ENCODE assay signal across 7 mouse cellular contexts in genomic region chr13:96923999-96924961, GRCm38 (mm10). TPM values are rescaled to one million over a fixed set of nuclear protein-coding genes. Genes with fewer than 3 reads are reported as not detected.
DNase-seq lines count a peak whose midpoint lies in the region; ATAC-seq and TF ChIP-seq lines count a peak whose summit lies in the region.

Gcnt4 (plus strand) TSS chr13:96924689.

- H3K9ac ChIP-seq in ES-Bruce4 (ENCODE audit: low read depth, poor library complexity, severe bottlenecking): peak within 1 kb of the TSS; percentile 63
- peak within 1 kb of the TSS; percentile 71 for H3K9ac ChIP-seq in forebrain, embryonic 13.5 days
- peak within 1 kb of the TSS; percentile 50 for H3K9ac ChIP-seq in stomach, embryonic 14.5 days (replicated peaks; ENCODE audit: low read depth, low read length)

- H3K9me3 ChIP-seq in ES-Bruce4 (replicated peaks; ENCODE audit: control insufficient read depth, insufficient read depth, low read length, poor library complexity, severe bottlenecking): no peaks in the 10 kb centered on the region
- no peaks in the 10 kb centered on the region for H3K9me3 ChIP-seq in forebrain, embryonic 13.5 days (replicated peaks)
- H3K9me3 ChIP-seq in stomach, embryonic 14.5 days (ENCODE audit: control insufficient read depth, low read depth, low read length): no peaks in the 10 kb centered on the region

- H3K27me3 ChIP-seq in ES-Bruce4 (ENCODE audit: control insufficient read depth, insufficient read depth, low read length, poor library complexity, severe bottlenecking): peaks cover 15% of the 10 kb centered on the region
- H3K27me3 ChIP-seq in forebrain, embryonic 13.5 days: peaks cover 44% of the 10 kb centered on the region
- no peaks in the 10 kb centered on the region for H3K27me3 ChIP-seq in stomach, embryonic 14.5 days (ENCODE audit: control insufficient read depth, insufficient read depth, low read length)

- no peak for TF ChIP-seq EP300 in ES-Bruce4 (IDR thresholded peaks at IDR 0.05; ENCODE audit: insufficient read depth, low read depth, low read length)

- no peak for TF ChIP-seq CTCF in ES-Bruce4 (IDR thresholded peaks at IDR 0.05; ENCODE audit: low read depth, low read length)

- peak within 1 kb of the TSS; percentile 53 for H3K4me3 ChIP-seq in ES-Bruce4 (ENCODE audit: low read depth, low read length)
- peak within 1 kb of the TSS; percentile 67 for H3K4me3 ChIP-seq in forebrain, embryonic 13.5 days
- peak within 1 kb of the TSS; percentile 63 for H3K4me3 ChIP-seq in stomach, embryonic 14.5 days (ENCODE audit: low read depth, low read length)

- TF ChIP-seq POLR2A in ES-Bruce4 (IDR thresholded peaks at IDR 0.05; ENCODE audit: insufficient read depth, low read length): no peak

- 9% methylated on average over 56 of the region's 56 CpGs for WGBS in forebrain, embryonic 13.5 days
- WGBS in stomach, embryonic 14.5 days: 10% methylated on average over 53 of the region's 56 CpGs

- no peaks in the 10 kb centered on the region for H3K36me3 ChIP-seq in ES-Bruce4 (ENCODE audit: control insufficient read depth, insufficient read depth, low read length, poor library complexity, severe bottlenecking)
- H3K36me3 ChIP-seq in forebrain, embryonic 13.5 days (ENCODE audit: poor library complexity, severe bottlenecking): no peaks in the 10 kb centered on the region
- no peaks in the 10 kb centered on the region for H3K36me3 ChIP-seq in stomach, embryonic 14.5 days (ENCODE audit: control insufficient read depth, insufficient read depth, low read length)

- ATAC-seq in forebrain, embryonic 13.5 days: peak; percentile 79
- ATAC-seq in megakaryocyte-erythroid progenitor cell, adult 5-6 weeks (replicated peaks; ENCODE audit: low FRiP score, low TSS enrichment, poor library complexity, severe bottlenecking): peak; percentile 88
- ATAC-seq in stomach, embryonic 14.5 days (ENCODE audit: insufficient number of reproducible peaks, insufficient read depth, low FRiP score, low read depth): peak; percentile 78

- no peak within 1 kb of the TSS for H3K27ac ChIP-seq in ES-Bruce4 (ENCODE audit: insufficient read depth, low read length)
- no peak within 1 kb of the TSS for H3K27ac ChIP-seq in forebrain, embryonic 13.5 days
- H3K27ac ChIP-seq in stomach, embryonic 14.5 days (ENCODE audit: low read length): no peak within 1 kb of the TSS

- H3K4me1 ChIP-seq in ES-Bruce4 (ENCODE audit: control insufficient read depth, insufficient read depth, low read length): no peaks in the 10 kb centered on the region
- H3K4me1 ChIP-seq in forebrain, embryonic 13.5 days: peaks cover 14% of the 10 kb centered on the region
- no peaks in the 10 kb centered on the region for H3K4me1 ChIP-seq in stomach, embryonic 14.5 days (ENCODE audit: control insufficient read depth, insufficient read depth, low read length)

- peak within 1 kb of the TSS; percentile 100 for H3K4me2 ChIP-seq in forebrain, embryonic 13.5 days
- peak within 1 kb of the TSS; percentile 72 for H3K4me2 ChIP-seq in stomach, embryonic 14.5 days (replicated peaks; ENCODE audit: low read depth, low read length)

- peak; percentile 61 for DNase-seq in adrenal gland, adult 8-10 months
- peak; percentile 67 for DNase-seq in heart, postnatal 4 days
- DNase-seq in left cerebral cortex, postnatal 36 days (ENCODE audit: low spot score in 2 of 2): peak; percentile 52 to 63

- intact Hi-C loops in left cerebral cortex, postnatal 36 days (cut with DNase I): no loop called here

RNA-seq across cellular contexts. Expression of gene Gcnt4, which starts in this region (rescaled TPM):
- polyA plus RNA-seq in ES-Bruce4 (2011; ENCODE audit: insufficient read depth, insufficient read length, low read depth, missing spikeins): 1.2 and 1.9 TPM in 2 replicates
- under 1 TPM; 0.08 to 0.94 (median 0.39) TPM for total RNA-seq in adrenal gland, adult 8-10 months (2022)
- 0.03 and 0.06 TPM in 2 replicates for polyA plus RNA-seq in forebrain, embryonic 13.5 days (2015; fragmentation: Nextera tagmentation; extraction: Ambion mirVana)
- total RNA-seq in heart, postnatal 4 days (2021): under 1 TPM; 0.36 to 0.59 TPM
- 10 to 100 TPM in 1 of 2 experiments, 1 to 10 TPM in 1; 9.0 to 14.2 TPM for total RNA-seq in left cerebral cortex, postnatal 36 days (2021)
- total RNA-seq in megakaryocyte-erythroid progenitor cell, adult 5-6 weeks (2014; fragmentation: Nextera tagmentation): not detected in 2 replicates
- not detected in 2 replicates for total RNA-seq in megakaryocyte-erythroid progenitor cell, adult 5-6 weeks (2017)
- 0.50 and 0.84 TPM in 2 replicates for polyA plus RNA-seq in stomach, embryonic 14.5 days (2014; fragmentation: Nextera tagmentation; extraction: Ambion mirVana)

Comparison
In these comparisons a context has a peak if more than half of its experiments do, and no peak if none do; other contexts are left out.
1. RNA of gene Gcnt4 (total RNA-seq): 9.0 to 14.2 TPM in left cerebral cortex, postnatal 36 days; 0.08 to 0.94 TPM in adrenal gland, adult 8-10 months, 0.36 to 0.59 TPM in heart, postnatal 4 days and not detected in megakaryocyte-erythroid progenitor cell, adult 5-6 weeks; every median in the first group is over 4 times any median in the second.
2. Peak in DNase-seq in adrenal gland, adult 8-10 months; RNA of the gene not detected or under 1 TPM.
3. Peak in ATAC-seq, H3K4me3 ChIP-seq, H3K9ac ChIP-seq and H3K4me2 ChIP-seq in forebrain, embryonic 13.5 days; RNA of the gene not detected or under 1 TPM.
4. Peak in DNase-seq in heart, postnatal 4 days; RNA of the gene not detected or under 1 TPM.
5. Peak in ATAC-seq in megakaryocyte-erythroid progenitor cell, adult 5-6 weeks; RNA of the gene not detected or under 1 TPM.
6. Peak in ATAC-seq, H3K4me3 ChIP-seq, H3K9ac ChIP-seq and H3K4me2 ChIP-seq in stomach, embryonic 14.5 days; RNA of the gene not detected or under 1 TPM.
7. Peak in every context shown above with its lines, with median percentiles within 50 percentile points of each other: H3K4me3 ChIP-seq, H3K9ac ChIP-seq, DNase-seq and ATAC-seq.